Comparison of ENCODE assay signal across 8 mouse cellular contexts in the genomic region with DNA sequence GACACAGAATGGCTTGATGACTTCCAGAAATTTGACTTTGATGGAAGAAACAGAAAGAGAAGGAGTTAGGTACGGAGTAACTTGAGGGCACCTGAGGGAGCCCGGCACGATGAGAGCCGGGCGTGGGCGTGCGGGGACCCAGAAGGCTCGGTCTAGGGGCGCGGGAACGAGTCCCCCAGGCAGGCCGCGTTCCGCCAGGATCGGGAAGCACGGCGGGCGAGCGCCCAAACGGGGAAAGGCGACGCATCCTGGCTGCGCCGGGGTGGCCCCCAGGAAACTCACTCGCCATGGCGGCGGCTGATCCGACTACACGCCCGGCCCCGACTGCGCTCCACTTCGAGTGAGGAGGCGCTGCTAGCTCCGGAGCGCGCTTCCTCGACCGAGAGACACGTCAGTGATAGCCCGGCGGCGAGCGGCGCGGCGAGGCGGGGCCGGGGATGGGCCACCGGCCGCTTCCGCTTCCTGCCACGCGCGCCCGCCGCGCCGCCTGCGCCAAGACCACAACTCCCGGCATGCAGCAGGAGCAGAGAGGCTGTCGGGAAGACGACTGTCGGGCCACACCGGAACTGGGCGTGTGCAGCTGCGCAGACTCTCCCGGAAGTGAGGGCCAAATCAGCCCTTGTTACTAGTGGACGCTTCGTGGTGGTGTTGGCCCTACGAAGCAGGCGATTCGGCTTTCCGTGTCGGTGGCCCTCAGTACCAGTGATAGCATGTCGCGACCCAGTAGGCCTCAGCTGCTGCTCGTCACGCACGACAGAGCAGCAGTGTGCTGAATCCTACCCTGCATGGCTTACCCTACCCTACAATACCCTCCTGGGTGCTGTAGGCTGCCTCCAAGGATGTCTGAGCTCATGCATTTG. TPM values are rescaled to one million over a fixed set of nuclear protein-coding genes. Genes with fewer than 3 reads are reported as not detected.
DNase-seq lines count a peak whose midpoint lies in the region; ATAC-seq and TF ChIP-seq lines count a peak whose summit lies in the region.

A gene (minus strand): TSS at position 502 of the 860 bp plus-strand sequence.

- under 1% methylated on average over 80 of the region's 80 CpGs for WGBS in embryonic facial prominence, embryonic 13.5 days
- WGBS in kidney, adult 2 months = under 1% methylated on average over 78 of the region's 80 CpGs
- WGBS in limb, embryonic 12.5 days = under 1% methylated on average over 80 of the region's 80 CpGs
- under 1% methylated on average over 75 of the region's 80 CpGs for WGBS in midbrain, embryonic 15.5 days
- WGBS in spleen, adult 2 months = under 1% methylated on average over 80 of the region's 80 CpGs

- ATAC-seq in embryonic facial prominence, embryonic 13.5 days (ENCODE audit: insufficient number of reproducible peaks, insufficient read depth, low FRiP score, low TSS enrichment, low read depth) = peak; percentile 95
- ATAC-seq in limb, embryonic 12.5 days (ENCODE audit: insufficient number of reproducible peaks, insufficient read depth, low FRiP score, low TSS enrichment, low read depth) = peak; percentile 97
- ATAC-seq in midbrain, embryonic 15.5 days (replicated peaks) = peak; percentile 98

- DNase-seq in 3134 (ENCODE audit: extremely low read depth, insufficient read length, low spot score) = peak; percentile 96
- DNase-seq in adrenal gland, postnatal 36 days = peak; percentile 97 to 98
- peak; percentile 97 to 98 for DNase-seq in heart, adult 18-20 months
- DNase-seq in kidney, adult 2 months = peak; percentile 98
- DNase-seq in spleen, adult 2 months (ENCODE audit: low read depth in 1 of 2, low spot score in 2 of 2) = peak; percentile 85 to 95

- 0 out of 2 replicates have a peak, but pooled peaks have one; percentile 26 for TF ChIP-seq CTCF in kidney, adult 2 months (conservative IDR thresholded peaks at IDR 0.05; ENCODE audit: insufficient read depth, insufficient read length, low read depth, low read length)
- no peak for TF ChIP-seq CTCF in spleen, adult 2 months (IDR thresholded peaks at IDR 0.05; ENCODE audit: extremely low read depth, insufficient read depth, insufficient read length, insufficient replicate concordance)

- TF ChIP-seq POLR2A in kidney, adult 2 months (IDR thresholded peaks at IDR 0.05; ENCODE audit: low read depth, low read length) = peak; percentile 97
- TF ChIP-seq POLR2A in spleen, adult 2 months (IDR thresholded peaks at IDR 0.05; ENCODE audit: low read depth, low read length) = peak; percentile 93

- no peaks in the 10 kb centered on the region for H3K27me3 ChIP-seq in embryonic facial prominence, embryonic 13.5 days
- H3K27me3 ChIP-seq in kidney, adult 2 months (replicated peaks; ENCODE audit: control insufficient read depth, insufficient read depth, low read length) = no peaks in the 10 kb centered on the region
- H3K27me3 ChIP-seq in limb, embryonic 12.5 days = no peaks in the 10 kb centered on the region
- no peaks in the 10 kb centered on the region for H3K27me3 ChIP-seq in midbrain, embryonic 15.5 days (replicated peaks)
- H3K27me3 ChIP-seq in spleen, adult 2 months (ENCODE audit: control insufficient read depth, insufficient read depth, low read length) = no peaks in the 10 kb centered on the region

- peaks cover 30% of the 10 kb centered on the region for H3K36me3 ChIP-seq in embryonic facial prominence, embryonic 13.5 days
- no peaks in the 10 kb centered on the region for H3K36me3 ChIP-seq in kidney, adult 2 months (ENCODE audit: control insufficient read depth, insufficient read depth, low read length)
- peaks cover 31% of the 10 kb centered on the region for H3K36me3 ChIP-seq in limb, embryonic 12.5 days
- peaks cover 15% of the 10 kb centered on the region for H3K36me3 ChIP-seq in midbrain, embryonic 15.5 days (replicated peaks)
- H3K36me3 ChIP-seq in spleen, adult 2 months (ENCODE audit: control insufficient read depth, insufficient read depth, low read length) = peaks cover 13% of the 10 kb centered on the region

- H3K27ac ChIP-seq in embryonic facial prominence, embryonic 13.5 days = peak within 1 kb of the TSS; percentile 86
- peak within 1 kb of the TSS; percentile 73 for H3K27ac ChIP-seq in kidney, adult 2 months (ENCODE audit: insufficient read depth, low read depth, low read length)
- peak within 1 kb of the TSS; percentile 85 for H3K27ac ChIP-seq in limb, embryonic 12.5 days
- peak within 1 kb of the TSS; percentile 91 for H3K27ac ChIP-seq in midbrain, embryonic 15.5 days
- H3K27ac ChIP-seq in spleen, adult 2 months (ENCODE audit: insufficient read depth, low read length) = peak within 1 kb of the TSS; percentile 91

- peak within 1 kb of the TSS; percentile 97 for H3K9ac ChIP-seq in embryonic facial prominence, embryonic 13.5 days
- peak within 1 kb of the TSS; percentile 92 for H3K9ac ChIP-seq in limb, embryonic 12.5 days (replicated peaks)
- peak within 1 kb of the TSS; percentile 91 for H3K9ac ChIP-seq in midbrain, embryonic 15.5 days

- peaks cover 30% of the 10 kb centered on the region for H3K4me1 ChIP-seq in embryonic facial prominence, embryonic 13.5 days
- peaks cover 5% of the 10 kb centered on the region for H3K4me1 ChIP-seq in kidney, adult 2 months (ENCODE audit: control insufficient read depth, insufficient read depth, low read length)
- H3K4me1 ChIP-seq in limb, embryonic 12.5 days (replicated peaks) = peaks cover 14% of the 10 kb centered on the region
- H3K4me1 ChIP-seq in midbrain, embryonic 15.5 days = peaks cover 26% of the 10 kb centered on the region
- H3K4me1 ChIP-seq in spleen, adult 2 months (ENCODE audit: control insufficient read depth, insufficient read depth, insufficient read length) = peaks cover 6% of the 10 kb centered on the region; the same call in 1 of the 2 replicates

- peak within 1 kb of the TSS; percentile 95 for H3K4me2 ChIP-seq in embryonic facial prominence, embryonic 13.5 days
- peak within 1 kb of the TSS; percentile 92 for H3K4me2 ChIP-seq in limb, embryonic 12.5 days
- peak within 1 kb of the TSS; percentile 81 for H3K4me2 ChIP-seq in midbrain, embryonic 15.5 days

- H3K9me3 ChIP-seq in embryonic facial prominence, embryonic 13.5 days = no peaks in the 10 kb centered on the region
- no peaks in the 10 kb centered on the region for H3K9me3 ChIP-seq in limb, embryonic 12.5 days
- no peaks in the 10 kb centered on the region for H3K9me3 ChIP-seq in midbrain, embryonic 15.5 days

- H3K4me3 ChIP-seq in embryonic facial prominence, embryonic 13.5 days = peak within 1 kb of the TSS; percentile 96
- H3K4me3 ChIP-seq in kidney, adult 2 months (ENCODE audit: insufficient read depth, low read depth, low read length) = peak within 1 kb of the TSS; percentile 73
- H3K4me3 ChIP-seq in limb, embryonic 12.5 days (replicated peaks) = peak within 1 kb of the TSS; percentile 95
- H3K4me3 ChIP-seq in midbrain, embryonic 15.5 days = peak within 1 kb of the TSS; percentile 73
- peak within 1 kb of the TSS; percentile 78 for H3K4me3 ChIP-seq in spleen, adult 2 months (ENCODE audit: extremely low read depth, insufficient read depth, insufficient read length)

RNA-seq across cellular contexts. Expression of the gene that starts here (rescaled TPM):
- 100 to 1,000 TPM; 214 to 229 TPM for total RNA-seq in adrenal gland, postnatal 36 days (2021)
- polyA plus RNA-seq in embryonic facial prominence, embryonic 13.5 days (2015; fragmentation: Nextera tagmentation; extraction: Ambion mirVana) = 249 and 250 TPM in 2 replicates
- 10 to 100 TPM; 36.8 to 44.6 TPM for total RNA-seq in heart, adult 18-20 months (2021)
- polyA plus RNA-seq in kidney, adult 2 months (2012; rRNA removed) = 146 and 187 TPM in 2 replicates
- polyA plus RNA-seq in limb, embryonic 12.5 days (2016; fragmentation: Nextera tagmentation; extraction: Ambion mirVana) = 219 and 223 TPM in 2 replicates
- polyA plus RNA-seq in midbrain, embryonic 15.5 days (2015; fragmentation: Nextera tagmentation; extraction: Ambion mirVana) = 169 and 170 TPM in 2 replicates
- polyA plus RNA-seq in spleen, adult 2 months (2012; rRNA removed) = 147 and 172 TPM in 2 replicates

Comparison
In these comparisons a context has a peak if more than half of its experiments do, and no peak if none do; other contexts are left out.
1. Peak in every context shown above with its lines: DNase-seq, ATAC-seq, H3K4me3 ChIP-seq and H3K27ac ChIP-seq.
2. RNA of the gene that starts here (total RNA-seq): 214 to 229 TPM in adrenal gland, postnatal 36 days; 36.8 to 44.6 TPM in heart, adult 18-20 months; every median in the first group is over 4 times any median in the second.